Mouse (Mus musculus): Measurements from ENCODE around the gene Stxbp5.

DNA sequence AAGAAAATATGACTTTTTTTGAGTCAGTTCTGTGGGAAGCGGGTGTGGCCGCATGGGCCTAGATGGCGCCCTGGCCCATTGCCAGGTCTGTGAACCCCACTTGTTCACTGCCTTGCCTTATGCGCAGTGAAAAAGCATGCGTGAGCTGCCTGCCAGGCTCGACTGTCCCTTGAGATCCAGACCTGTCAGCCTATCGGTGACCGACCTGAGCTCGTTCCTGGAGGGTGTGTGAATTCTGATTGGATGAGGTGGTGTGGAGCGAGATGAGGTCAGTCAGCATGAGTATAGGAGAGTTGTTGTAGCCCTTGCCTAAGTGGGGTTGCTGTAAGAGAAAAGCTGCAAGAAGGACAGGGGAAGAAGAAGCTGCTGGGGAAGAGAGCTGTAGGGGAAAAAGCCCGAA is 114.4 kb downstream of the Stxbp5 start:
- no peak for TF ChIP-seq POLR2A (IDR thresholded peaks at IDR 0.05; ENCODE audit: borderline replicate concordance, low read depth, low read length)
- TF ChIP-seq CTCF (IDR thresholded peaks at IDR 0.05; ENCODE audit: low read depth, low read length), result no peak
